Mouse (Mus musculus) cerebellum, adult 2 months (tissue): Measurements from ENCODE around the gene Ugt2a1.

Experiments used
- CTCF ChIP-seq: fragments of 200-500 bp; IDR thresholded peaks from 2 replicates; pipeline ENCODE4 v1.5.1; 2011; ENCODE audit warnings: low read depth, mild to moderate bottlenecking, control low read depth, low read length, moderate library complexity, borderline replicate concordance; ENCODE audit not compliant: insufficient read depth
- POLR2A ChIP-seq: fragments of 200-500 bp; IDR thresholded peaks from 2 replicates; pipeline ENCODE4 v1.6.1; 2011; ENCODE audit warnings: low read length, control low read depth, borderline replicate concordance; ENCODE audit not compliant: insufficient read depth

GRCm38 (mm10) chr5:87532288-87532687 is 41.6 kb upstream of the Ugt2a1 start:
- TF ChIP-seq POLR2A = no peak
- no peak for TF ChIP-seq CTCF
